Mouse (Mus musculus): Measurements from ENCODE around the gene Usp17lb. TPM values are rescaled to one million over a fixed set of nuclear protein-coding genes. Genes with fewer than 3 reads are reported as not detected.

Gene Usp17lb
- total RNA-seq (2023): not detected in 4 replicates

DNA sequence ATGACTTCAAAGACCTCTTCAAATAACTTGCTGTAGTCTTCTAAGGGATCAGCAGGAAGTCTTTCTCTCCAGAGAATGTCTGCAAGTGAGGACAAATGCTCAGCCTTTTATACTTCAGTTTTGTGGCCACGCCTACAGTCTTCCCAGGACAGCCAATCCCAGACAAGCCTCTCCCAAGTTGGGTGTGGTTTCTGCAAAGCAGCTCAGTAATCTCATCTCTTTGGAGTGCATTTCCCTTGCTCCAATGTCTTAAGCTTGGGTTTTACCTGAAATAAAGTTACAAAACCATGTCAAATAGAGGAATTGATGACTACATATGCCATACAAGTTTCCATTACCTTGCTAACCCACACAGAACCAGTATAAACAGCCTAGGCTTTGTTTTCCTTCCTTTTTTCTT, at the start of gene Usp17lb:
Gene Usp17lb, minus strand, starts transcription at position 101 of the 400 bp plus-strand sequence.

DNA sequence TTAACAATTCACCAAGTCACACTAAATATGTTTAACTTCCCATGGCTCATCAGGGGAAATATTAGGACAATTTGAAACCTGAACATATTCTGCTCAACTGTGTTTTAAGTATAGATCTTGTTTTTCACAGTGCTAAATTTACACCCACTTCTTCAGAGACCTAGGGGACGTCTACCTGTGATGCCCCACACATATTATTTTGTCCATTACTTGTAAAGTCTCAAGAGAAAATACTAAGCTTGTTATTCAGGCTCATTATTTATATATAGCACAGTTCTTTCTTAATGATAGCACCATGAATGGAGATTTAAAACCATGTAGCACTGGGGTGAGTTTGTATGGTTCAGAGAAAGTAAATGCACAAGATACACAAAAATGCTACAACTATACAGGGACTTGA, 35.3 kb upstream of the Usp17lb start, which contains the start of gene Olfr665:
Gene Olfr665, plus strand, starts transcription at position 301 of the 400 bp plus-strand sequence.

GRCm38 (mm10) chr7:104856709-104857108, 14.3 kb upstream of the Usp17lb start, which contains the start of gene Usp17la:
TSS of gene Usp17la (plus strand) at chr7:104857009.

Other genes with a start within 250 kb of the Usp17lb start
- 1.2 TPM in 1 of 4 replicates, not detected in the others for gene Olfr655, start 240.8 kb downstream of the Usp17lb start, total RNA-seq (2023)
- 0.14 TPM in 1 of 4 replicates, not detected in the others for gene Olfr656, start 228.6 kb downstream of the Usp17lb start, total RNA-seq (2023)
- not detected in 4 replicates for gene Olfr657, start 217.8 kb downstream of the Usp17lb start, total RNA-seq (2023)
- gene Olfr658, start 195.3 kb downstream of the Usp17lb start, total RNA-seq (2023): not detected in 4 replicates
- not detected in 4 replicates for gene Olfr659, start 175.8 kb downstream of the Usp17lb start, total RNA-seq (2023)
- not detected in 4 replicates for gene Olfr661, start 156.1 kb downstream of the Usp17lb start, total RNA-seq (2023)
- gene Usp17le, start 65.1 kb downstream of the Usp17lb start, total RNA-seq (2023): not detected in 4 replicates
- gene Usp17la, start 14.4 kb upstream of the Usp17lb start, total RNA-seq (2023): not detected in 4 replicates
- gene Olfr665, start 35.4 kb upstream of the Usp17lb start, total RNA-seq (2023): not detected in 4 replicates
- not detected in 4 replicates for gene Olfr666, start 53.3 kb upstream of the Usp17lb start, total RNA-seq (2023)
- gene Olfr667, start 78.9 kb upstream of the Usp17lb start, total RNA-seq (2023): not detected in 4 replicates
- not detected in 4 replicates for gene Olfr668, start 85.5 kb upstream of the Usp17lb start, total RNA-seq (2023)
- not detected in 4 replicates for gene Olfr669, start 91.6 kb upstream of the Usp17lb start, total RNA-seq (2023)
- gene Olfr670, start 120.0 kb upstream of the Usp17lb start, total RNA-seq (2023): not detected in 4 replicates
- not detected in 4 replicates for gene Olfr671, start 136.5 kb upstream of the Usp17lb start, total RNA-seq (2023)
- not detected in 4 replicates for gene Olfr672, start 159.4 kb upstream of the Usp17lb start, total RNA-seq (2023)
- not detected in 4 replicates for gene Olfr675, start 185.9 kb upstream of the Usp17lb start, total RNA-seq (2023)
- not detected in 4 replicates for gene Olfr676, start 190.1 kb upstream of the Usp17lb start, total RNA-seq (2023)
- gene Olfr677, start 208.8 kb upstream of the Usp17lb start, total RNA-seq (2023): not detected in 4 replicates
- not detected in 4 replicates for gene Olfr678, start 221.9 kb upstream of the Usp17lb start, total RNA-seq (2023)
- gene Olfr679, start 238.6 kb upstream of the Usp17lb start, total RNA-seq (2023): not detected in 4 replicates

Measured in B cell, adult 62 days (primary cell).